Mouse (Mus musculus) neural tube, embryonic 11.5 days (tissue): ENCODE results near the gene 2310039H08Rik. TPM values are rescaled to one million over a fixed set of nuclear protein-coding genes. Genes with fewer than 3 reads are reported as not detected.

Experiments used
- polyA plus RNA-seq: library from polyadenylated mRNA; unstranded; fragments of >200 nt; fragmentation: Nextera tagmentation; extraction: Ambion mirVana; gene quantifications from 2 replicates; pipeline ENCODE4 v1.2.1, GENCODE M21; 2014

2310039H08Rik gene
- polyA plus RNA-seq, 1 experiment from 2014 or later = 47.8 TPM

Other genes starting within 250 kb of the 2310039H08Rik start
- gene Cul9, start 226.2 kb upstream of the 2310039H08Rik start, polyA plus RNA-seq = 4.4 and 5.4 TPM in 2 replicates
- 5.9 and 7.7 TPM in 2 replicates for gene Srf, start 216.5 kb upstream of the 2310039H08Rik start, polyA plus RNA-seq
- gene Ptk7, start 143.1 kb upstream of the 2310039H08Rik start, polyA plus RNA-seq = 32.9 and 35.8 TPM in 2 replicates
- 36.4 and 38.4 TPM in 2 replicates for gene Klc4, start 126.6 kb upstream of the 2310039H08Rik start, polyA plus RNA-seq
- gene Mrpl2, start 126.4 kb upstream of the 2310039H08Rik start, polyA plus RNA-seq = 104 and 113 TPM in 2 replicates
- gene Cul7, start 122.3 kb upstream of the 2310039H08Rik start, polyA plus RNA-seq = 31.7 and 37.0 TPM in 2 replicates
- gene Rrp36, start 98.3 kb upstream of the 2310039H08Rik start, polyA plus RNA-seq = 49.8 and 53.5 TPM in 2 replicates
- 179 and 180 TPM in 2 replicates for gene Mea1, start 93.8 kb upstream of the 2310039H08Rik start, polyA plus RNA-seq
- gene Klhdc3, start 91.7 kb upstream of the 2310039H08Rik start, polyA plus RNA-seq = 130 TPM in 2 replicates
- 119 and 124 TPM in 2 replicates for gene Ppp2r5d, start 67.5 kb upstream of the 2310039H08Rik start, polyA plus RNA-seq
- 18.5 and 21.5 TPM in 2 replicates for gene Pex6, start 61.2 kb upstream of the 2310039H08Rik start, polyA plus RNA-seq
- gene Gnmt, start 43.5 kb upstream of the 2310039H08Rik start, polyA plus RNA-seq = 0.37 TPM in 1 of 2 replicates, not detected in the other
- 53.1 and 54.9 TPM in 2 replicates for gene Cnpy3, start 20.4 kb upstream of the 2310039H08Rik start, polyA plus RNA-seq
- 0.38 and 0.95 TPM in 2 replicates for gene Ptcra, start 8.9 kb upstream of the 2310039H08Rik start, polyA plus RNA-seq
- 147 and 150 TPM in 2 replicates for gene Rpl7l1, start 10.0 kb downstream of the 2310039H08Rik start, polyA plus RNA-seq
- 6.7 and 8.4 TPM in 2 replicates for gene Bicral, start 85.8 kb downstream of the 2310039H08Rik start, polyA plus RNA-seq
- 74.8 and 79.0 TPM in 2 replicates for gene Tbcc, start 118.0 kb downstream of the 2310039H08Rik start, polyA plus RNA-seq
- not detected in 2 replicates for gene Prph2, start 137.8 kb downstream of the 2310039H08Rik start, polyA plus RNA-seq
- gene Ubr2, start 237.9 kb downstream of the 2310039H08Rik start, polyA plus RNA-seq = 20.8 and 21.3 TPM in 2 replicates